Mouse (Mus musculus): ENCODE results near the gene Kcnip3. TPM values are rescaled to one million over a fixed set of nuclear protein-coding genes. Genes with fewer than 3 reads are reported as not detected.
A peak's percentile ranks its signal among the peaks of the same experiment; 100 is the strongest.

The Kcnip3 gene
- polyA plus RNA-seq, 1 experiment from 2014 or later: 6.3 TPM

GRCm38 (mm10) chr2:127539494-127539893 lies 17.6 kb upstream of the Kcnip3 start:
- H3K4me3 ChIP-seq (ENCODE audit: low read depth, low read length): no peak overlapping the region
- ATAC-seq (ENCODE audit: insufficient number of reproducible peaks, insufficient read depth, low FRiP score, low read depth): no peak
- H3K27ac ChIP-seq (ENCODE audit: low read length): no peak overlapping the region
- no peaks in the 10 kb centered on the region for H3K4me1 ChIP-seq (ENCODE audit: control insufficient read depth, insufficient read depth, low read length)
- H3K4me2 ChIP-seq (replicated peaks; ENCODE audit: low read depth, low read length): peak overlapping the region; percentile 33; the same call in 1 of the 2 replicates
- H3K9me3 ChIP-seq (ENCODE audit: control insufficient read depth, low read depth, low read length): no peaks in the 10 kb centered on the region
- H3K27me3 ChIP-seq (ENCODE audit: control insufficient read depth, insufficient read depth, low read length): peaks cover 25% of the 10 kb centered on the region
- 21% methylated on average over 4 of the region's 4 CpGs for WGBS
- no peaks in the 10 kb centered on the region for H3K36me3 ChIP-seq (ENCODE audit: control insufficient read depth, insufficient read depth, low read length)
- H3K9ac ChIP-seq (replicated peaks; ENCODE audit: low read depth, low read length): no peak overlapping the region

- Histone ChIP-seq H3K4me2 (replicated peaks; ENCODE audit: low read depth, low read length) (no peak overlapping the region), H3K27me3 (ENCODE audit: control insufficient read depth, insufficient read depth, low read length) (peaks cover 25% of the 10 kb centered on the region), H3K9me3 (ENCODE audit: control insufficient read depth, low read depth, low read length) (no peaks in the 10 kb centered on the region), H3K4me3 (ENCODE audit: low read depth, low read length) (no peak overlapping the region), H3K36me3 (ENCODE audit: control insufficient read depth, insufficient read depth, low read length) (no peaks in the 10 kb centered on the region), H3K27ac (ENCODE audit: low read length) (no peak overlapping the region), H3K9ac (replicated peaks; ENCODE audit: low read depth, low read length) (no peak overlapping the region), H3K4me1 (ENCODE audit: control insufficient read depth, insufficient read depth, low read length) (no peaks in the 10 kb centered on the region)
- no peak for ATAC-seq (ENCODE audit: insufficient number of reproducible peaks, insufficient read depth, low FRiP score, low read depth)
- 60% methylated on average over 3 of the region's 3 CpGs for WGBS
These were observed 15.7 kb upstream of the Kcnip3 start for GRCm38 (mm10) chr2:127537548-127537947.

GRCm38 (mm10) chr2:127535363-127535762 lies 13.5 kb upstream of the Kcnip3 start:
- no peak overlapping the region for H3K9ac ChIP-seq (replicated peaks; ENCODE audit: low read depth, low read length)
- no peak for ATAC-seq (ENCODE audit: insufficient number of reproducible peaks, insufficient read depth, low FRiP score, low read depth)
- H3K4me1 ChIP-seq (ENCODE audit: control insufficient read depth, insufficient read depth, low read length): no peaks in the 10 kb centered on the region
- H3K4me2 ChIP-seq (replicated peaks; ENCODE audit: low read depth, low read length): no peak overlapping the region
- peaks cover 6% of the 10 kb centered on the region for H3K27me3 ChIP-seq (ENCODE audit: control insufficient read depth, insufficient read depth, low read length)
- WGBS: 85% methylated on average over 9 of the region's 9 CpGs
- H3K4me3 ChIP-seq (ENCODE audit: low read depth, low read length): no peak overlapping the region
- H3K27ac ChIP-seq (ENCODE audit: low read length): no peak overlapping the region
- no peaks in the 10 kb centered on the region for H3K9me3 ChIP-seq (ENCODE audit: control insufficient read depth, low read depth, low read length)
- no peaks in the 10 kb centered on the region for H3K36me3 ChIP-seq (ENCODE audit: control insufficient read depth, insufficient read depth, low read length)

GRCm38 (mm10) chr2:127532379-127532778 lies 10.5 kb upstream of the Kcnip3 start:
- Histone ChIP-seq H3K9ac (replicated peaks; ENCODE audit: low read depth, low read length) (no peak overlapping the region), H3K36me3 (ENCODE audit: control insufficient read depth, insufficient read depth, low read length) (no peaks in the 10 kb centered on the region), H3K9me3 (ENCODE audit: control insufficient read depth, low read depth, low read length) (no peaks in the 10 kb centered on the region), H3K4me3 (ENCODE audit: low read depth, low read length) (no peak overlapping the region), H3K27me3 (ENCODE audit: control insufficient read depth, insufficient read depth, low read length) (no peaks in the 10 kb centered on the region), H3K4me2 (replicated peaks; ENCODE audit: low read depth, low read length) (no peak overlapping the region), H3K27ac (ENCODE audit: low read length) (no peak overlapping the region), H3K4me1 (ENCODE audit: control insufficient read depth, insufficient read depth, low read length) (no peaks in the 10 kb centered on the region)
- WGBS: 9% methylated on average over 9 of the region's 9 CpGs
- no peak for ATAC-seq (ENCODE audit: insufficient number of reproducible peaks, insufficient read depth, low FRiP score, low read depth)

GRCm38 (mm10) chr2:127531592-127531991 lies 9.7 kb upstream of the Kcnip3 start:
- Histone ChIP-seq H3K4me1 (ENCODE audit: control insufficient read depth, insufficient read depth, low read length) (no peaks in the 10 kb centered on the region), H3K9ac (replicated peaks; ENCODE audit: low read depth, low read length) (no peak overlapping the region), H3K4me2 (replicated peaks; ENCODE audit: low read depth, low read length) (no peak overlapping the region), H3K27ac (ENCODE audit: low read length) (no peak overlapping the region), H3K36me3 (ENCODE audit: control insufficient read depth, insufficient read depth, low read length) (no peaks in the 10 kb centered on the region), H3K9me3 (ENCODE audit: control insufficient read depth, low read depth, low read length) (no peaks in the 10 kb centered on the region), H3K4me3 (ENCODE audit: low read depth, low read length) (no peak overlapping the region), H3K27me3 (ENCODE audit: control insufficient read depth, insufficient read depth, low read length) (no peaks in the 10 kb centered on the region)
- ATAC-seq (ENCODE audit: insufficient number of reproducible peaks, insufficient read depth, low FRiP score, low read depth): no peak
- 90% methylated on average over 2 of the region's 2 CpGs for WGBS

GRCm38 (mm10) chr2:127530418-127530817 lies 8.5 kb upstream of the Kcnip3 start:
- 67% methylated on average over 3 of the region's 3 CpGs for WGBS
- no peaks in the 10 kb centered on the region for H3K36me3 ChIP-seq (ENCODE audit: control insufficient read depth, insufficient read depth, low read length)
- H3K27me3 ChIP-seq (ENCODE audit: control insufficient read depth, insufficient read depth, low read length): no peaks in the 10 kb centered on the region
- H3K27ac ChIP-seq (ENCODE audit: low read length): no peak overlapping the region
- H3K4me1 ChIP-seq (ENCODE audit: control insufficient read depth, insufficient read depth, low read length): no peaks in the 10 kb centered on the region
- no peak for ATAC-seq (ENCODE audit: insufficient number of reproducible peaks, insufficient read depth, low FRiP score, low read depth)
- no peaks in the 10 kb centered on the region for H3K9me3 ChIP-seq (ENCODE audit: control insufficient read depth, low read depth, low read length)
- H3K4me3 ChIP-seq (ENCODE audit: low read depth, low read length): no peak overlapping the region
- H3K9ac ChIP-seq (replicated peaks; ENCODE audit: low read depth, low read length): no peak overlapping the region
- H3K4me2 ChIP-seq (replicated peaks; ENCODE audit: low read depth, low read length): no peak overlapping the region

GRCm38 (mm10) chr2:127525004-127525775 lies 3.3 kb upstream of the Kcnip3 start:
- H3K4me3 ChIP-seq (ENCODE audit: low read depth, low read length): no peak overlapping the region
- WGBS: 71% methylated on average over 3 of the region's 3 CpGs
- no peaks in the 10 kb centered on the region for H3K36me3 ChIP-seq (ENCODE audit: control insufficient read depth, insufficient read depth, low read length)
- peaks cover 10% of the 10 kb centered on the region; the same call in 1 of the 2 replicates for H3K4me1 ChIP-seq (ENCODE audit: control insufficient read depth, insufficient read depth, low read length)
- H3K9ac ChIP-seq (replicated peaks; ENCODE audit: low read depth, low read length): no peak overlapping the region
- ATAC-seq (ENCODE audit: insufficient number of reproducible peaks, insufficient read depth, low FRiP score, low read depth): no peak
- no peak overlapping the region for H3K4me2 ChIP-seq (replicated peaks; ENCODE audit: low read depth, low read length)
- no peak overlapping the region for H3K27ac ChIP-seq (ENCODE audit: low read length)
- no peaks in the 10 kb centered on the region for H3K9me3 ChIP-seq (ENCODE audit: control insufficient read depth, low read depth, low read length)
- H3K27me3 ChIP-seq (ENCODE audit: control insufficient read depth, insufficient read depth, low read length): no peaks in the 10 kb centered on the region

- no peak for ATAC-seq (ENCODE audit: insufficient number of reproducible peaks, insufficient read depth, low FRiP score, low read depth)
- no peak overlapping the region; the same call in 1 of the 2 replicates for H3K27ac ChIP-seq (ENCODE audit: low read length)
These were observed 2.2 kb upstream of the Kcnip3 start for GRCm38 (mm10) chr2:127523950-127524729.

More at GRCm38 (mm10) chr2:127523950-127524729, 2.2 kb upstream of the Kcnip3 start:
- Histone ChIP-seq H3K9ac (replicated peaks; ENCODE audit: low read depth, low read length) (no peak overlapping the region), H3K4me3 (ENCODE audit: low read depth, low read length) (no peak overlapping the region), H3K4me2 (replicated peaks; ENCODE audit: low read depth, low read length) (no peak overlapping the region), H3K9me3 (ENCODE audit: control insufficient read depth, low read depth, low read length) (no peaks in the 10 kb centered on the region), H3K36me3 (ENCODE audit: control insufficient read depth, insufficient read depth, low read length) (no peaks in the 10 kb centered on the region), H3K27me3 (ENCODE audit: control insufficient read depth, insufficient read depth, low read length) (no peaks in the 10 kb centered on the region), H3K4me1 (ENCODE audit: control insufficient read depth, insufficient read depth, low read length) (peaks cover 12% of the 10 kb centered on the region; the same call in 1 of the 2 replicates)
- WGBS: 54% methylated on average over 7 of the region's 7 CpGs
